Mouse (Mus musculus) Muller cell, postnatal 12 days (primary cell): ENCODE measurements at regions not wholly inside any gene's neighbourhood (a gene's known extent, or its start where the extent isn't known, plus 50 kb on each side); places are given as distances from the start of the nearest gene placed in this dataset.

Experiments
- DNase-seq: peaks from one replicate; pipeline ENCODE4 v3.0.0-alpha.2; 2015; ENCODE audit errors: inconsistent ontology term

DNA sequence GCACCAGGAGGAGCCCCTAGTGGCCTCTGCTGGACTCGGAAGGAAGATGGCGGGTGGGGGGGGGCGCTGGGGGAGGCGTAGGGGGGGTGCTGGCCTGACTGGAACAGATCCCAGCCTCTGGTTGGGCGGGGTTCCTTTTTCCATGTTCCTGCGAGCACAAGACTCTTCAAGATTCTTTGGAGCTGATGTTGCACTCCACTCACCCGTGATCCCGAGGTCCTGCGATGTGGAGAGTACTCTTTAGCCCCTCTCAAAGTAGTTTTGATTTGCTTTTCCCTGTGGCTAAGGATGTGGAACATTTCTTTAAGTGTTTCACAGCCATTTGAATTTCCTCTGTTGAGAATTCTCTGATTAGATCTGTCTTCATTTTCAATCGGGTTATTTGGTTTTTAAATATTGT is 269.8 kb upstream of the 2610301B20Rik start:
- no peak for DNase-seq

DNA sequence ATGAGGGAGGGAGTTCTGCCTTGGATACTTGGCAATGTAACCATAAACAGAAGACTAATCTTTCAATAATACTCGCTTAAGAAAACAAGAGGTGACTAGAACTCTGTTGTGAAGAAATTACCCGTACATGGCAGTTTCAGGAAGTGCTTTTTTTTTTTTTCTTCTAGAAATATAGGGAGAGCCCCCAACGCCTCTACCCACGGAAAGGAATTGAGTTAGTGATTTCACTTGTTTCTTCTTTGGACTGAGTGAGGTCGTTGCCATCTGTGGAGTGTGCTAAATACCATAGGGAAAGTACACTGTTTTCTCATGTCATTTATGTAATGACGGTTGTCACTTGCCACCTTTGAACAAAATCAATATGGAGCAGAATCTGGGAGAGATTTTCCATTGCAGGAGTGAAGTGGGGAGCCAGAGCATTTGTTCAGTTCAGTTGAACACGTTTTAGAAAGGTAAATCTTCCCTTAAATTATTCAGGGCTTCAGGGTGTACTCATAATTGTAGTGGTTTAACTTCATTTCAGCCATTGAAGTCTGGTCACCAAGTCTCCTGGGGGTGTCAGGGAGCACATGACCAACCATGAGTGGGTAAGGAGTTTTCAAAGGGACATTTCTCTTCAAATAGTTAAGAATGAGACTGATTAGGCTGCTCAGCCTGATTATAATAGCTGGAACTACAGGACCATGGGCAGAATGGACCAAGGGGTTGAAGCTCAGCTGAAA is 266.3 kb upstream of the 2610301B20Rik start:
- no peak for DNase-seq

DNA sequence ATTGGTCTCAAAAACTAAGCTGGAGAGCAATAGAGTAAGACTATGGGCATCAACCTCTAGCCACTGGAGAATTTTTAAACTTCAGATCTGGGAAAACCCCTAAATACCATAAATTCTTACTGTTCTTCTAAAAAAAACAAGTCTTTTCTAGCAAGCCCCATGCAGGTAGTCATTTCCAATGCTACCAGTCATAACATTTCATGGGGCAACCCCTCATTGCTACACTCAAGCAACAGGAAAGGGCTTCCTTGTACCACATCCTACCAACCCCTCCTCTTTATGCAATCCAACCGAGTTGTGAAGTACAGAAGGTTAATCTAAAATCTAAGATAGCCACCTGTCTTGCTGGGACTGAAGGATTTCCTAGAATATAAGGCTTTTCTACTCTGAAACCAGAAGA is 263.5 kb upstream of the 2610301B20Rik start:
- DNase-seq: no peak
